Mouse (Mus musculus): ENCODE results near the gene Fbxl17.
A peak's percentile ranks its signal among the peaks of the same experiment; 100 is the strongest.

Fbxl17 gene

GRCm38 (mm10) chr17:63025238-63025637, 474.6 kb downstream of the Fbxl17 start:
- DNase-seq = no peak

GRCm38 (mm10) chr17:63017605-63018167, 482.1 kb downstream of the Fbxl17 start:
- no peak for DNase-seq

GRCm38 (mm10) chr17:63012571-63012923, 487.3 kb downstream of the Fbxl17 start:
- no peak for DNase-seq

GRCm38 (mm10) chr17:63011893-63012570, 487.8 kb downstream of the Fbxl17 start:
- DNase-seq = peak; percentile 63

GRCm38 (mm10) chr17:63010830-63011229, 489.0 kb downstream of the Fbxl17 start:
- no peak for DNase-seq

- no peak for DNase-seq
These were observed 491.0 kb downstream of the Fbxl17 start for GRCm38 (mm10) chr17:63008788-63009187.

- DNase-seq = no peak
These were observed 491.5 kb downstream of the Fbxl17 start for GRCm38 (mm10) chr17:63008277-63008676.

- DNase-seq = no peak
These were observed 491.9 kb downstream of the Fbxl17 start for GRCm38 (mm10) chr17:63007876-63008275.

All from kidney, postnatal 14 days (tissue).